Mouse (Mus musculus): ENCODE results near the gene Prima1. TPM values are rescaled to one million over a fixed set of nuclear protein-coding genes. Genes with fewer than 3 reads are reported as not detected.

Gene Prima1
- polyA plus RNA-seq, 1 experiment from 2014 or later: 0.25 TPM

GRCm38 (mm10) chr12:103211078-103211477 is 30.9 kb downstream of the Prima1 start:
- no peaks in the 10 kb centered on the region for H3K27me3 ChIP-seq (replicated peaks; ENCODE audit: control insufficient read depth, insufficient read depth, low read length)
- no peak overlapping the region for H3K4me3 ChIP-seq (replicated peaks; ENCODE audit: low read length)
- peaks cover 13% of the 10 kb centered on the region for H3K4me1 ChIP-seq (replicated peaks; ENCODE audit: control insufficient read depth, insufficient read depth, low read length)
- no peaks in the 10 kb centered on the region for H3K36me3 ChIP-seq (ENCODE audit: control insufficient read depth, insufficient read depth)
- H3K9me3 ChIP-seq (ENCODE audit: control insufficient read depth, low read length): no peaks in the 10 kb centered on the region
- no peak overlapping the region for H3K27ac ChIP-seq (ENCODE audit: low read length)
- H3K4me2 ChIP-seq (ENCODE audit: low read length): no peak overlapping the region
- no peak for ATAC-seq
- H3K9ac ChIP-seq (replicated peaks; ENCODE audit: low read depth, low read length): no peak overlapping the region
- 53% methylated on average over 5 of the region's 5 CpGs for WGBS

DNA sequence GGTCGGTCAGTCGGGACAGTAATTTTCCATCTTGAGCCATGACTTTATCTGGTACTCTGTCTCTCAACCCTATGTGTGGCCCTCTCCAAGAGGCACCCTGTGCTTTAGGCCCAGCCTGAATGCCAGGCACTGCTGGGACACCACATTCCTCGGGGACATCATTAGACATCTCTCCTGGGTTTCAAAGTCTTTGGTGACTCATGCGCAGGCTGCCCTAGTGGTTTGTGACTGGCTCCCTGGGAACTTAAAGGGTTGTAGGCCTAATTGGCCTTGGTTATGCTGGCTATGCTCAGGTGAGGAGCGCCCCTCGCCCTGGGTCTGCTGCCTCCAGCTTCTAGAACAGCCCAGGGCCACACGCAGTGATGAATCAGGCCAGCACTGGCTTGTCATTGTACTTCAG is 32.4 kb downstream of the Prima1 start:
- no peak overlapping the region for H3K9ac ChIP-seq (replicated peaks; ENCODE audit: low read depth, low read length)
- WGBS: 89% methylated on average over 7 of the region's 7 CpGs
- ATAC-seq: no peak
- no peak overlapping the region for H3K27ac ChIP-seq (ENCODE audit: low read length)
- no peak overlapping the region for H3K4me2 ChIP-seq (ENCODE audit: low read length)
- no peak overlapping the region for H3K4me3 ChIP-seq (replicated peaks; ENCODE audit: low read length)
- no peaks in the 10 kb centered on the region for H3K9me3 ChIP-seq (ENCODE audit: control insufficient read depth, low read length)
- no peaks in the 10 kb centered on the region for H3K27me3 ChIP-seq (replicated peaks; ENCODE audit: control insufficient read depth, insufficient read depth, low read length)
- H3K36me3 ChIP-seq (ENCODE audit: control insufficient read depth, insufficient read depth): no peaks in the 10 kb centered on the region
- H3K4me1 ChIP-seq (replicated peaks; ENCODE audit: control insufficient read depth, insufficient read depth, low read length): peaks cover 8% of the 10 kb centered on the region

GRCm38 (mm10) chr12:103205561-103205960 is 36.4 kb downstream of the Prima1 start:
- Histone ChIP-seq H3K36me3 (ENCODE audit: control insufficient read depth, insufficient read depth) (no peaks in the 10 kb centered on the region), H3K4me2 (ENCODE audit: low read length) (no peak overlapping the region), H3K4me1 (replicated peaks; ENCODE audit: control insufficient read depth, insufficient read depth, low read length) (peaks cover 6% of the 10 kb centered on the region; the same call in 1 of the 2 replicates), H3K27me3 (replicated peaks; ENCODE audit: control insufficient read depth, insufficient read depth, low read length) (no peaks in the 10 kb centered on the region), H3K4me3 (replicated peaks; ENCODE audit: low read length) (no peak overlapping the region), H3K9me3 (ENCODE audit: control insufficient read depth, low read length) (no peaks in the 10 kb centered on the region), H3K9ac (replicated peaks; ENCODE audit: low read depth, low read length) (no peak overlapping the region), H3K27ac (ENCODE audit: low read length) (no peak overlapping the region)
- ATAC-seq: no peak
- WGBS: 68% methylated on average over 7 of the region's 7 CpGs

- Histone ChIP-seq H3K27me3 (replicated peaks; ENCODE audit: control insufficient read depth, insufficient read depth, low read length) (no peaks in the 10 kb centered on the region), H3K9me3 (ENCODE audit: control insufficient read depth, low read length) (no peaks in the 10 kb centered on the region), H3K36me3 (ENCODE audit: control insufficient read depth, insufficient read depth) (no peaks in the 10 kb centered on the region), H3K4me1 (replicated peaks; ENCODE audit: control insufficient read depth, insufficient read depth, low read length) (peaks cover 6% of the 10 kb centered on the region; the same call in 1 of the 2 replicates), H3K27ac (ENCODE audit: low read length) (no peak overlapping the region), H3K9ac (replicated peaks; ENCODE audit: low read depth, low read length) (no peak overlapping the region), H3K4me3 (replicated peaks; ENCODE audit: low read length) (no peak overlapping the region), H3K4me2 (ENCODE audit: low read length) (no peak overlapping the region)
- 0 out of 2 replicates have a peak, but pooled peaks have one; percentile 33 for ATAC-seq
- WGBS: 23% methylated on average over 11 of the region's 11 CpGs
Measured at GRCm38 (mm10) chr12:103202592-103203544, 39.1 kb downstream of the Prima1 start.

DNA sequence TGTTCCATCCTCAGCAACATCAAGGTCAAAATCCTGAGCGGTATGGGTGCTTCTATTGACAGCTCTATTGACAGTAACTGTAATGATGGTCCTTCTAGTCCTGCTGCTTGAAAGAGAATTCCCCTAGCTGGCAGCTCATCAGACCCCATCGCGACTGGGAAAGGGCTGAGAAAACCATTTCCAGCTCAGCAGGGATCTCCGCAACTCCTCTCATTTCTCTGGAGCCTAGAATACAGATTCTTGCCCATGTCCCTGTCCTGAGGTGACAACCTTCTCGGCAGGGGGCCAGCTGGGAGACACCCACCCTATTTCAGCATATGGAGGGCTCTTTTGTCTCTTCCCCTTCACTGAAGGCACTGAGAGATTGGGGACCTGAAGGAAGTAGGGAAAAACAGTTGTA is 49.0 kb downstream of the Prima1 start:
- no peak for ATAC-seq
- Histone ChIP-seq H3K4me3 (replicated peaks; ENCODE audit: low read length) (no peak overlapping the region), H3K4me2 (ENCODE audit: low read length) (no peak overlapping the region), H3K9me3 (ENCODE audit: control insufficient read depth, low read length) (no peaks in the 10 kb centered on the region), H3K27ac (ENCODE audit: low read length) (no peak overlapping the region), H3K9ac (replicated peaks; ENCODE audit: low read depth, low read length) (no peak overlapping the region), H3K36me3 (ENCODE audit: control insufficient read depth, insufficient read depth) (no peaks in the 10 kb centered on the region), H3K4me1 (replicated peaks; ENCODE audit: control insufficient read depth, insufficient read depth, low read length) (no peaks in the 10 kb centered on the region; the same call in none of the 2 replicates), H3K27me3 (replicated peaks; ENCODE audit: control insufficient read depth, insufficient read depth, low read length) (no peaks in the 10 kb centered on the region)
- WGBS: 77% methylated on average over 5 of the region's 5 CpGs

GRCm38 (mm10) chr12:103189771-103190170 is 52.2 kb downstream of the Prima1 start:
- Histone ChIP-seq H3K9me3 (ENCODE audit: control insufficient read depth, low read length) (no peaks in the 10 kb centered on the region), H3K9ac (replicated peaks; ENCODE audit: low read depth, low read length) (no peak overlapping the region), H3K4me3 (replicated peaks; ENCODE audit: low read length) (no peak overlapping the region), H3K4me2 (ENCODE audit: low read length) (no peak overlapping the region), H3K36me3 (ENCODE audit: control insufficient read depth, insufficient read depth) (no peaks in the 10 kb centered on the region; the same call in 1 of the 2 replicates), H3K4me1 (replicated peaks; ENCODE audit: control insufficient read depth, insufficient read depth, low read length) (no peaks in the 10 kb centered on the region; the same call in none of the 2 replicates), H3K27me3 (replicated peaks; ENCODE audit: control insufficient read depth, insufficient read depth, low read length) (no peaks in the 10 kb centered on the region), H3K27ac (ENCODE audit: low read length) (no peak overlapping the region)
- WGBS: 51% methylated on average over 12 of the region's 12 CpGs
- peak; percentile 39 for ATAC-seq

GRCm38 (mm10) chr12:103188223-103188622 is 53.7 kb downstream of the Prima1 start:
- ATAC-seq: no peak
- Histone ChIP-seq H3K9ac (replicated peaks; ENCODE audit: low read depth, low read length) (no peak overlapping the region), H3K36me3 (ENCODE audit: control insufficient read depth, insufficient read depth) (peaks cover 3% of the 10 kb centered on the region), H3K4me1 (replicated peaks; ENCODE audit: control insufficient read depth, insufficient read depth, low read length) (no peaks in the 10 kb centered on the region; the same call in none of the 2 replicates), H3K9me3 (ENCODE audit: control insufficient read depth, low read length) (no peaks in the 10 kb centered on the region), H3K4me2 (ENCODE audit: low read length) (no peak overlapping the region), H3K27ac (ENCODE audit: low read length) (no peak overlapping the region), H3K4me3 (replicated peaks; ENCODE audit: low read length) (no peak overlapping the region), H3K27me3 (replicated peaks; ENCODE audit: control insufficient read depth, insufficient read depth, low read length) (no peaks in the 10 kb centered on the region)
- 43% methylated on average over 8 of the region's 8 CpGs for WGBS

GRCm38 (mm10) chr12:103187020-103187419 is 54.9 kb downstream of the Prima1 start:
- Histone ChIP-seq H3K36me3 (ENCODE audit: control insufficient read depth, insufficient read depth) (peaks cover 3% of the 10 kb centered on the region), H3K4me2 (ENCODE audit: low read length) (no peak overlapping the region), H3K9ac (replicated peaks; ENCODE audit: low read depth, low read length) (no peak overlapping the region), H3K4me1 (replicated peaks; ENCODE audit: control insufficient read depth, insufficient read depth, low read length) (no peaks in the 10 kb centered on the region; the same call in none of the 2 replicates), H3K27ac (ENCODE audit: low read length) (no peak overlapping the region), H3K27me3 (replicated peaks; ENCODE audit: control insufficient read depth, insufficient read depth, low read length) (no peaks in the 10 kb centered on the region), H3K9me3 (ENCODE audit: control insufficient read depth, low read length) (no peaks in the 10 kb centered on the region), H3K4me3 (replicated peaks; ENCODE audit: low read length) (no peak overlapping the region)
- 91% methylated on average over 7 of the region's 7 CpGs for WGBS
- ATAC-seq: no peak

DNA sequence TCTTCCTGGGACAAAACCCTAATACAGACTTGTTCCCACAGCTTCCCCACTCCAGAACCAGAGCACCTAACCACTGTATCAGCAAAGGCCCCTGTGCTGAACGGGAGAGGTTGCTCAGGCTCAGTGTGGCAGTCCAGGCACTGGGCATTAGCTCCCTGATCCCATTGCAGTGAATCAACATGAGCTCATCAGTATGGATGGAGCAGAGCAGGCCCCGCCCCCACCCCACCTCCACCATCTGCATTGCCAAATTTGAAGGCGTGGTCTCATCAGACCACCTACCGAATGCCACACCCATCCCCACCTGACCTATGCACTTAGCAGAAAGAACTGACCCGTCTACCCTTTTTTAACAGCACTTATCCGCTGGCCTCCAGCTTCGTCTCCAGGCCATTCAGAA is 58.9 kb downstream of the Prima1 start:
- WGBS: 31% methylated on average over 7 of the region's 7 CpGs
- H3K4me2 ChIP-seq (ENCODE audit: low read length): no peak overlapping the region
- no peaks in the 10 kb centered on the region for H3K4me1 ChIP-seq (replicated peaks; ENCODE audit: control insufficient read depth, insufficient read depth, low read length)
- H3K36me3 ChIP-seq (ENCODE audit: control insufficient read depth, insufficient read depth): peaks cover 7% of the 10 kb centered on the region
- no peaks in the 10 kb centered on the region for H3K27me3 ChIP-seq (replicated peaks; ENCODE audit: control insufficient read depth, insufficient read depth, low read length)
- H3K9ac ChIP-seq (replicated peaks; ENCODE audit: low read depth, low read length): no peak overlapping the region
- no peak overlapping the region for H3K4me3 ChIP-seq (replicated peaks; ENCODE audit: low read length)
- H3K9me3 ChIP-seq (ENCODE audit: control insufficient read depth, low read length): no peaks in the 10 kb centered on the region
- H3K27ac ChIP-seq (ENCODE audit: low read length): no peak overlapping the region
- no peak for ATAC-seq

Measured in forebrain, embryonic 16.5 days (tissue).